22 mouse cellular contexts compared by ENCODE assay signal in the genomic region with DNA sequence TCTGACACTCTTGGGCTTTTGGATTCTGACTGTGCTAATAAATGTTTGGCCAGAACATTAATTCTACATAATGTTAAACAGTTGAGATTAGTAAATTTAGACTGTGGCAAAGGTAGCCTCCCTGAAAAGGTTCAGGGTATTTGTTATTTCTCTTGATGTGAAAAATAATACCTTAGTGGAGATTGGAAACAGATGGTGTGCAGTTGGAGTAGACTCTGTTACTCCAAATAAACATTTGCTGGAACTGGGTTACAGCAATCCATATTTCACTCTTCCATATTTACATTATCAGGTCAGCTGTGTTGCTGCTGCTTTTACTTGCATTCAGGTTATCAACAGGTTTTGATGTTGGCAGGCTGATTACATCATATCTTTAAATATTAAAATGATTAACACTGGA. TPM values are rescaled to one million over a fixed set of nuclear protein-coding genes. Genes with fewer than 3 reads are reported as not detected.
"Had no signal": no experiment of that assay in that cellular context is flagged by ENCODE, and none has a peak within 500 bp of the region (broad histone marks: within the 10 kb centered on the region; RNA-seq: fewer than 3 reads in every experiment).

No protein-coding gene starts in this region.

- DNase-seq: kidney, postnatal 36 days; left cerebral cortex, postnatal 4 days; lung, adult 2 months; lung, postnatal 36 days; retina, postnatal 1 day; right cerebral cortex, postnatal 4 days; spleen, adult 18-20 months; thymus, adult 18-20 months; thymus, postnatal 25 days had no signal

- H3K27ac ChIP-seq: kidney, postnatal 0 days; liver, embryonic 15.5 days; midbrain, embryonic 15.5 days; neural tube, embryonic 12.5 days had no signal

- H3K4me3 ChIP-seq: liver, embryonic 15.5 days; midbrain, embryonic 15.5 days; neural tube, embryonic 12.5 days had no signal

- H3K36me3 ChIP-seq: liver, embryonic 15.5 days; midbrain, embryonic 15.5 days; neural tube, embryonic 12.5 days had no signal

- H3K27me3 ChIP-seq: liver, embryonic 15.5 days; midbrain, embryonic 15.5 days; neural tube, embryonic 12.5 days had no signal

- H3K4me1 ChIP-seq: liver, embryonic 15.5 days; midbrain, embryonic 15.5 days; neural tube, embryonic 12.5 days had no signal

- H3K9me3 ChIP-seq: liver, embryonic 15.5 days; midbrain, embryonic 15.5 days; neural tube, embryonic 12.5 days had no signal

RNA-seq across cellular contexts. Expression of a gene that starts 55.1 kb away (rescaled TPM):
- total RNA-seq: megakaryocyte progenitor cell, adult 5-6 weeks; monocyte, adult 5-6 weeks had no signal
- polyA plus RNA-seq: lung, adult 2 months had no signal

RNA-seq across cellular contexts. Expression of a gene that starts 59.8 kb away (rescaled TPM):
- total RNA-seq: layer of hippocampus, postnatal 14 days; left cerebral cortex, adult 18-20 months; left cerebral cortex, postnatal 10 days; megakaryocyte progenitor cell, adult 5-6 weeks; monocyte, adult 5-6 weeks; neutrophil, adult 5-6 weeks had no signal
- polyA plus RNA-seq: kidney, postnatal 0 days; lung, postnatal 0 days; stomach, embryonic 14.5 days; urinary bladder, adult 2 months had no signal
